Mouse (Mus musculus): ENCODE results near the gene Fam155a.

Gene Fam155a

DNA sequence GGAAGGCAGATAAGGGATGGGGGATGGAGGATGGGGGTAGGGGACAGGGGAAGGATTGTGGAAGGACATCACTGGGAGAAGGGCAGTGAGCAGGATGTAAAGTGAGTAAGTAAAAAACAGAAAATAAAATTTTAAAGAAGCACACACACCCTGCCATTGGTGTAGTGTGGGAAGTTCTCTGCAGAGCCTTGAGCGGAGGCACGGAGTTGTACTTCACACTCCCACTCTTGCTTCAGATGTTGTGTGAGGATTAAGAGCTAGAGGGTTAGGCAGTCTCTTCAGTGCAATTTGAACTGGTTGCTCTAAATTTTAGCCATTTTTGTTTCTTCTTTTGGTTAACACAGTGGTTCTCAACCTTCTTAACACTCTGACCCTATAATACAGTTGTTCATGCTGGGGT, 114.1 kb downstream of the Fam155a start:
- DNase-seq = no peak

DNA sequence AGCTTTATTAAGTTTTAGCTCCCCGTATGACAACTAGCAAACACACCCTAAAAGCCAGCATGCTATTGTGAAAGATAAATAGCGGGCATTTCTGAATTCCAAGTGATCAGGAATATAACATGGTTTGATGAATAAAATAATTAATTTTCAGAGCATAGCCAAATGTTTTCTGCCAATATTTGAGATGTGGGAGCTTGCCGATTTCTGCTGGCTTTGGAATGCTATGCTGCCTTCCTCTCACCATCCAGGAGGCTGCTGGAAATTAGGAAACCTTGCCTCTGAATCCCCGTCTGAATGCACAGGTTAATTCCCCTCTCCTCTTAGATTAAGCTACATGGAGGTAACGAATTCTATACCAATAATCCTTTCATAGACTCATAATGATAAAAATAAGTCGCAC, 116.1 kb downstream of the Fam155a start:
- DNase-seq = peak; percentile 8

DNA sequence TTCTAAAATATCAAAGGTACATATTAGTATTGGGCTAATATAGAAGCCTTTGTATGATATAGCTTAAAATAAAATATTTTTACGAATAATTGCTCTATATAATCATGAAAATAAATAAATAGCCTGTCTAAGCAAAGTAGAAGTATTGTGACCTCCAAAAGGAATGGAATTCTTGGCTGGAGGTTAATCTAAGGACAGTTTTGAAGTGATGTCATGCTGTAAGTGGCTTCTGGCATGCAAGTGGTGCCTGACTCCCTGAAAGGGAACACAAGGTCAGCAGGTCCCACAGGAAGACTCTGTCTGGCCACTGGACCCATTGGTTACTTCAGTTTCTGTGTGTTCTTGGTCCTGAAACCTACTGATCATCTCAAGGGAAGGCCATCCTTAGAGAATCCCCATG, 117.3 kb downstream of the Fam155a start:
- no peak for DNase-seq

DNA sequence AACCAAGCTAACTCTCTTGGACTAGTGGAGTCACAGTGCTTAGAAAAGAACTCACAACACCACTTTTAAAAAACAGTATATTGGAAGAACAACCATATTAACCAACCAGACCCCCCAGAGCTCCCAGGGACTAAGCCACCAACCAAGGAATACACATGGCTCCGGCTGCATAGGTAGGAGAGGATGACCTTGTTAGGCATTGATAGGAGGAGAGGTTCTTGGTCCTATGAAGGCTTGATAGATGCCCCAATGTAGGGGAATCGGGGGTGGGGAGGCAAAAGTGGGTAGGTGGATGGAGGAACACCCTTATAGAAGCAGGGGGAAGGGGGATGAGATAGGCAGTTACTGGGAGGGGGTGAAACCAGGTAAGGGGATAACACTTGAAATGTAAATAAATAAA, 132.8 kb downstream of the Fam155a start:
- DNase-seq = no peak

DNA sequence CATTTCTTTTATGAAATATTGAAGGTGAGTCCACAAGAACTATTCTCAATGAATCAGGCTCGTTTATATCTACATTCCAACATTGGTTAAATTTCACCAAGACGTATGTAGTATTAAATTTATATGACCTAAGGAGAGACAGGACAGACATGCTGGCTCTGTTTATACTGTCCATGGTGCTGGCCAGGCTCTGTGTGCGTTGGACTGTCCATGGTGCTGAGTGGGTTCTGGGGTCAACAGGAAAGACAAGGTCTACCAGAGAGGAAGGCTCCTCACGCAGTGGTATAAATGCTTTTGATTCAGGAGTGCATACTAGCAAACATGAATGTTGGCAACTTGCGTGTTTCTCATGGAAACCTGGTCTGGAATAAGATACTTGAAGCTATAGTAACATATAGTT, 135.7 kb downstream of the Fam155a start:
- DNase-seq = no peak

DNA sequence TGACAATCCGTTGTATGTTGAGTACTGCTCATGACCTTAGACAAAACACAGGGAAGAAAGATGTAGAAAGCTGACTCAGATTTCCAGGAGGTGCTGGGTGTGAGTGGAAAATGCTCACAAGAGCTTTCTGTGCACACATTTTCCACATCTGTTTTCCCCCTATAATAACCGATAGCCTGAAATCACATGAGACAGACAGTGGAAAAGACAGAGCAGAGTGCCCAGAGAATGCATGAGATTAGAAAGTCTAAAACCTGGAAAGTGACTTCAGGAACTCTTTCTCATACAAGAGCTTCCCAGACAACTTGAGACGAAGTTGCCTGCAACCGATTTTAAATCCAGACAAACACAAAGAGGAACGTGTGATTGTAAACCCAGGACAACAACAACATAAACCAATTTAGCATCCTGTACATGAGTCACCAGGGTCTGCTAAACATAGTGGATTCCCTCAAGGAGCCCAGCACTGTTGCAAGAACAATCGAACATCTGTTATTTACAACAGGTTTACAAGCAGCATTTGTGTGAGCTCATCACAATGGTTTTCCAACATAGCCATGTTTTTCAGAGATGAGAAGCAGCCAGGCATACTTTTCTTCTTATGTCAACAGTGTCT, 163.8 kb downstream of the Fam155a start:
- DNase-seq = no peak

DNA sequence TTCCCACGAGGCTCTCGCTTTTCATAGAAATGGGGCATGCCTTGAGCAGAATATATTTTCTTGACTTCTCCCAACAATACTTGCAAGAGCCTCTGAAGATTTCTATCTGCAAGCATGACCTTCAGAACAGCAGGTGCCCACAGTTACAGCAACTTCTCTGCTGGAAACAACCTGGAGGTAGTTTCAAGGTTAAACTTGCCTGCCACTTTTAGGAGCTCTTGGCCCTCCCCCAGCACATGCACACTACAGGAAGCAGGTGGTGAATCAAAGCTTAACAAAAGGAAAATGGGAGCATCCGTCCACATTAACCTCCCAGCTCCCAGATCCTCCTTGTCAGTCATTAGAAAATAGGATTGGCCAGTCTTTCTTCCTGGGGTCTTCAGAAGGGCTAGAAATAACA, 175.0 kb downstream of the Fam155a start:
- DNase-seq = no peak

DNA sequence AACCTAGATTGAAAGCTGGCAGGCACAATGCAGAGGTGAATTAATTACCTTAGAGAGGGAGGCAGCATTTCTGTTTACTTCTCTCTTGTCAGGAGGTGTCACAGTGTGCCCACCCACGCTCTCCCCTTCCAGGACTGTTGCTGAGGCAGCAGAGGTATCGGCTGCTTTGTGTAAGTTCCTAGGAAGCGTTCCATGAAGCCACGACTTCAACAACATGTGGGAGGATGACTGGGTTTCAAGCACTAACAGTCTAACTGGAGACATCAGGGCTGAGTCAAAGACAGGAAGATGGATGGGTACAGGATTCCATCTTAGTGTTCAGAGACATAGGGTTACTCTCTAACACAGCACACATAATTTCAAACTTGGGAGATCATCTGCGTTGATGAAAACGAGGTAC, 189.1 kb downstream of the Fam155a start:
- DNase-seq = no peak

DNA sequence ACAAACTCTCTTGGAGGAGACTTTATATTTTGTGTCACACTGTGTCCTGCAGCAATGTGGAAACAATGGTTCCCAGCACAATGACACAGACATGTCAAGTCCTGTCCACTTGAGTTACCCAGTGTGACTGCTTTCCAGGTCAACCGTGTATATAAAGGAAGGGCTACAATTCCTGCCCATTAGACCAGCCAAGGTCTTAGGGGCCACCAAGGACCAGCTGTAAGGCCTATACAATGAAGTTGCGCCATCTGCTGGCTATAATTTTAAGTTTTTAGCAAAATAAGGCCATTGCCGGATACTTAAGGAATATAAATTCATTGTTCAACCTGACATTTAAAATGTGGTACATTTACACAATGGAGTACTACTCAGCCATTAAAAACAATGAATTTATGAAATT, 190.8 kb downstream of the Fam155a start:
- no peak for DNase-seq

DNA sequence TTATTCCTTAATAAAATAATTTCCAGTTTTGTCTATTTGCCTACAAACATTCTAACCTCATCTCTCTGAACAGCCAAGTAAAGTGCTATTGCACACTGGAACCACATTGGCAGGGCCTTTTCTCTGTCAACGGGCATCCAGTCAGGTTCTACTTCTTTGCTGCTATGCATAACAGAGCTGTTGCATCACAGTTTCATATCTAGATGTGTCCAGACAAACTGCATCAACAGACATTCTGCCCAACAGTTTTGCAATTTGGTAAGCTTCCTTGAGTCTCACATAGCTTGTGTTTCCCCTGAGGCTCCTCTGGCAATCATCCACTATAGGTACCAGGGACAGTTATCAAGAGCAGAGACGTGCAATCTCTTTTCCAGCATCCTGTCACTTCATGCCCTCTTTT, 199.0 kb downstream of the Fam155a start:
- no peak for DNase-seq

DNA sequence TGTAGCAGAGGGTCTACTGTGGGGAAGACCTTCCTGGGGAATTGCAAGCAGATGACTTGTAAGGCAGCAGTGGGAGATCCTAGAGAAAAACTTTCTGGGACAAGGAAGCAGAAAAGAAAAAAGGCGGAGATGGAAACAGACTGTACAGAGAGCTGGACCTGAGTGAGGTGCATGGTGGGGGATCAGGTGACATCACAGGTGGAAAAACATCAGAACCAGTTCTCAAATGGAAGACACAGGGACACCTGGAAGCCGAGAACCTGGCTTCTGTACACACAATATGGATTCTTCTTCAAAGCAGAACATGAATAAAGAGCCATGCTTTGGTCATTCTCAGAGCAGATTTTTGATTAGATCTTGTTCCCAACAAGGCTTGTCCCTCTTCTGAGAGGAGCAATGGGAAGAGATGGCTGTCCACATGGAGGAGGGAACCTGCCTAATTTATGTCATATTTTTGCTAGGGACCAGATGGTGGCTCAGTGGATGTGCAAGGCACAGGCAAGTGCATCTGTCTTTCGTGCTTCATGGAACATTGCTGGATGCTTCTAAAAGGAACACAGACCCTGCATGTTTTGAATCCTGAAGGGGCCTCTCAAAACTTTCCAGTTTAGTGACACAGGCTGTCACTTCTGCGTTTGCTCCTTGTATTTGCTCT, 201.3 kb downstream of the Fam155a start:
- DNase-seq = no peak

DNA sequence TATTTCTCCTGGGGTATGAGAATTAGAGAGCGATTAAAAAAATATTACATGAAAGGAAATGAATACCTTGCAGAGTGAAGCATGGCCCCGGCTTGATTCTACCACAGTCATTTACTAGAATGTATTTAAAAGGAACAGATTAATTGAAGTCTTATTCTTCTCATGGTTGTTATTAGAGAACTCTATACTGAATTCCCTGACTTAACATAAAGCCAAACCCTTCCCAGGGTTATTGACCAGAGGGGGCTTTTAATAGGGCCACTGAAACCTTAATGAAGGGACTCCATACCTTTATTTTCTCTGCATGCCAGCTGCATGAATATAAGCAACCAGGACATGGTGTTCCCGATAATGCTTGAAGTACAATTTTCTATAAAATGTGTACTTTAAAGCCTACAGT, 221.8 kb downstream of the Fam155a start:
- DNase-seq = no peak

DNA sequence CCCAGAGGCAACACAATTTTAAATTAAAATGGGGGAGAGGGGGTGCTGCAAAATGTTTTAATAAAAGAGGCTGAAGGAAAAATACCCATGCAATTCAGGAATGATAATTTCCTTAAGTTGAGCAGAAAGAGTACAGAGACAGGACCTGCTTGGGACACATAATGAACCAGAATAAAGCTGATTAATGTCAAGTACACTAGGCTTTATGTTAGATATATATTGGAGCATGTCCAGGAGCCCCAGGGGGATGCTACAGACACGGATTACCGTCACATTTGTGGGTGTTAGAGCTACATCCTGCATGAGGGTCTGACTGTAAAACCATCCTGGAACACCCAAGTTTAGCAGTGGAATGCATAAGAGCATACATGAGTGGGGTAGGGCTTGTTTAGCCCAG, 223.4 kb downstream of the Fam155a start:
- DNase-seq = no peak

DNA sequence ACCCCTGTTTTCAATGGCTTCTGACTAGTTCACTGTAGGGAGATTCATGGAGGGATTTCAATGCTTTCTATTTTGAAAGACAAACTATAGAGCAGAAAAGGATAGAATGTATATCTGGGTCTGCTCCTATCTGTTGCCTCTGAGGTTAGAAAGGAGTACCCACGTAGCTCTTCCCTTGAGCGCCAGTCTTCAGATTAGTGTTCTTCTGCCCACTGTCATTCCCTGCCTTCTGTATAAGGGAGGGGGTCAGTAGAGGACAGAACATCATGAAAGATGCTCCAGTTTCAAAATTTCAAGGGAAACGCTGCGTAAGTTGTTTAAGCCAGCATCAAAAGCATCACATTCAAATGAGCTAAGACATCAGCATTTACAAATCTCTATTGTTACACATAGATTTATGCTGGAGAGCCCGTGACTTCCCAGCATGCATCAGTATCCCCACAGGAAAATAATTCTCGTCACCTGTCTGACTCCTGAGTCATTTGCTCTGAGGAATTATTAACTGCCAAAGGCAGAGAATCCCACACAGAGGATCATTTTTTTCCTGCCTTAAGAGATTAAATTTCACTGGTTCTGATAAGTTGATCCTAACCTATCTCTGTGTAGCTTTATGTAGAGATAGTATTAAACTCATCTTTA, 223.9 kb downstream of the Fam155a start:
- DNase-seq = no peak

DNA sequence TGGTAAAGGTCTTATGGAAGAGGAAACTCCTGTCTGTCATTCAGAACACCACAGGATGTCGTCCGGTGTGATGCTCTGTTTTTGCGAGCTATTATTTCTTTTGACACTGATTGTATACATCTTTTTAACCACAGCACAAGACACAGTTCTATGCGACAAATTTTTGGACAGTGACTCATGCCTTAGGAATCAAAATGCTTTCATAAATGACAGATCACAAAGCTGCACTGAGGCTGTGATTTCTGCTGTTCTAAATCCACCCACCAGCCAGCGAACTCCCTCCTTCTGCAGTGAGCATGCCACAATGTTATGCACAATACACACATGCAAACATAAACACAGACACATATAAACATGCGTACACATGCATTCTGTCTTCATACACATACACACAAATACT, 224.5 kb downstream of the Fam155a start:
- no peak for DNase-seq

DNA sequence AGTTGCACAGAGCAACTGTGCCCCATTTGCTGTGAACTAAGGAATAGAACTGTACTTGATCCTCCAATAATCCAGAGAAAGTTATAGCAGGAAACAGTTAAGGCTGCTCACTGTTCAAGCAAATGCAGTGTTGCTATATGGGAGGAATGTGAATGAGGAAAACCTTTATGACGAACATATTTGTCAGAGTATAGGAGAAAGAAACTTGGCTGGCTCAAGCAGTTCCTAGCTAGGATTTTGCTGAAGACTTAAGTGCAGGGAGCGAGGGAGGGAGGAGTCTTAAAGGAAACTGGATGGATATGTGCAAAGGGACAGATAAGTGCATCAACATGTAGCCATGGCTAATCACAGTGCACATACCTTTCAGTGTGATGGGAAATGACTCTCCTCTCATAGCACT, 225.3 kb downstream of the Fam155a start:
- DNase-seq = no peak

DNA sequence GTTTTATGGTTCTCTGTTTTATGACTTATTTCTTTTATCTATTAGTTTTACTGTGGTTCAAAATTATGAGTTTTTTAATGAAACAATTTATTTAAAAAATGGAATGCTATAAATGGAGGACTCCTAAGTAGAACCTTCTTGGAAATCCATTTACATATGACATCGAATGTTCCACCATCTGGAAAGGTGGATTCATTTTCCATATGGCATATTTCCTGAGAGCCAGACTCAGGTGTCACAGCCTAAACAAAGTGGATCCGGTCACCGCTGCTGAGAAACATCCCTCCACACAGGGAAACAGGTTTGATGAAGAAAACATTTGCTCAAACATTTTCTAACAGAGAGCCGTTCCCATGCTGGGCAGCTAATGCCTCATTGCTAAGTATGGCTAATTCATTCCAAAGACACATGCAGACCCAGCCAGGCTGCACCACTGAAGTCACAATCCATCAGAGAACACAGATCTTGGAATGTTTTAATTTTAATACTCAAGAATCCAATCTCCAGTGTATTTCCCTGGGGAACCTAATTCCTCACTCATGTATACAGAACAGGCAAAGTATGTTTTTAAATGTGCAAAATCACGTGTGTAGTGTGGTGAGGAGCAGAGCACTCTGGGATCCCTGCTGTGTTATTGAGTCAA, 235.1 kb downstream of the Fam155a start:
- no peak for DNase-seq

DNA sequence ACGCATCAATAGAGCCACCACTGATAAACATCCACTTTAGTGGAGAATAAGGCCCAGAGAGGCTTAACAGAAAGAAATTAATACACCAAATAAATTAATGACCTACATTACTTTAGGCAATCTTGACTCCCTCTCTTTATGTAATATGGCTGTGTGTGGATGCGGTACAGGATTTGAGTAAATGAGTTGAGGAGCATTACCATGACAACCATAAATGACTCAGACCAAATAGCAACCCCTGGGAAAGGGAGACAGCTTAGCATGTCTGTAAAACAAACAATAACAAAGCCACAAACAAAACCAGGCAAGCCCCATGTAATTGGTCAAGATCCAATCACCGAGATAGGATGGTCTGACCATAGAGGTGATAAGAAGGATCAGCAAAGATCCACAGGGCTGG, 244.4 kb downstream of the Fam155a start:
- DNase-seq = no peak

DNA sequence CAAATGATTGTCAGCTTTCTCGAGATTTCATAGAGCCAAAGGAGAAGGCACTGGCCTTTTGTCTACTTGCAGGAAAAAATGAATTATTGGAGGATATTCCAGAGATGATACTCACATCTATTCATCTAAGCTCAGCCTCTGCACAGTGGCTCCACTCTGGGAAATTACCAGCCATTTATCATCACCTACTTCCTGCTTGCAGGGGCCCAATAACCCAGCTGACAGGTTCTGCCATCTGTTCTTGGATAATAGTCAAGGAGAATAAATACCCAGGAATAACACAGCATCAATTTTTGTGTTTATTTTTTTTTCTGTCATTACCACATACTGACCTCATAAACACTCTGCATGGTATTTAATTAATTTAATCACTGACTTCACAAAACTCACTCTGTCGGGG, 249.4 kb downstream of the Fam155a start:
- no peak for DNase-seq

DNA sequence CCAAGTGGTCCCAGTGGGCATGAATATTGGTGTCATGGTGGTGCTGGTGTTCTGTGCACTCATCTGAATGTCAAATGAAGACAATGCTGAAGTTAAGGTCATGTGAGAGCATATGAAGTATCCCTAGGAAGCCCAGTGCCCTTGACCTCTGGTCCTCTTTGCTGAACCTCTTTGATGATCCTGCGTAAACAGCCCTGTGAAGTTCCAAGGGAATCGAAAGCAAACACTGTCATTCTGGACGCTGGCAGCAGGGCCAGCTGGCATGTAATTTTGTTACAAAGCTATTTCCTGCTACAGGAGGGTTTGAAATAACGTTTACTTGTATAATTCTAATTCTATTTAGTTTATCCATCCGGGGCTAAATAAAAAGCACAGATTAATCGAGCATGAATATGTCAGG, 270.2 kb downstream of the Fam155a start:
- no peak for DNase-seq

DNA sequence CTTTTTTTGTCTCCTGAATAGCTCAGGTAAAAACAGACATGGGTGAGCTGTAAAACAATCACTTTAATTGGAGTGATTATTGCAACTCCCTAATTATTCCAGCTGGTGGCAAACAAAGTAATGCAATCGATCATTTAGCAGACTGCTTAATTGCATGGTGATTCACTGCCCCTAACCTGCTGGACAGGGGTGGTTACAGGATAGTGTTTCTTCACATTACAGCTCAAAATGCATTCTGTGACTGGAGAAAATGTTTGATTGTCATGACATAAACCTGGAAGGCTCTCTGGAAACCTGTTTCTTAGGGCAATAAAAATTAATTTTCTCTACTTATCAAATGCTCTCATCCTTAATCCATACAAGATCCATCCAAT, 276.7 kb downstream of the Fam155a start:
- no peak for DNase-seq

DNA sequence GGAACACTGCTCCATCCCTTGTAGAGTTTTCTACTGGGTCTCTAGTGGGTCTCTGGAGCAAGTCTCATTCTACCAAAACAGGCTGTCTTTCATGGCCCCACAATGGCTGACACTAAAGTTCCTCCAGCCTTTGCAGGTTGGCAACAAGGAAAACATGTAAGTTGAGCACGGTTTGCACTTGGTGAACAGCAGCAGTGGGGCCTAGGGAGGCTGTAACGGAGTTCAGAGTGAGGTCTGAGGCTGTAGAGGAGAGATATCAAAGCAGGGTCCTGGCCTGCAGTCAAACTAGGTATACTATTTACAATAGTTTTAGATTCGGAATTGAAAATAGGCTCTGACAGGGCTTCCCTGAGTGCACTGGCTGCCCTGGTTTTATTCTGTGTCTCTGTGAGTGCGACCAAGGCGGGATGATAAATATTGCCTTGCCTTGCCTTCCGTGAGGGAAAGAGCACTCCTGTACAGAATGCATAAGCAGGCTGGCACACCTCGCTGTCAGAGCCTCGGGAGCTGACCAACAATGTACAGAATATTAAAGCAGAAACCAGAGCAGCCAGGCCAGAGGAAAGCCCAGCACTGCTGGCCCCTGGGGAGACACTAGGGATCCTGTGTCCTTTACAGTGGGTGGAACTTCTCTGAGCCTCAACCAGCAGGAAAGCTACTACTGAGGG, 277.3 kb downstream of the Fam155a start:
- DNase-seq = no peak

DNA sequence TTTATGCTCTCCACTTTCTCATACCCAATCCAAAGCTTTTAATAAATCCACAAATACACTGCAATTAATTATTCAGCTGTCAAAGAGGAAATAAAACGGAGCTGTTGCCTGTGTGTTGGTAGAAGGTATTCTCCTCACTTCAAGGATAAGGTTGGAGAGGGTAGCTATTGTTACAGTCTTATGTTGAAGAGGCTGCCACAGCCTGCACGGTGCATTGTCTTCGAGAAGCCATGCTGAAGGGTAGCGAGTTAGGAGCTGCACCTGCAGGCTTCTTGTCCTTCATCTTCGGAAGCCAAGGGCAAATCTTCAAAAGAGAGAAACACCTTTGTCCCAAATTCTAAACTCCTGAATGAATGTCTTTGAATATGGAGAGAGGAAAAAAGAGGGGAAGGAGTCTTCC, 288.4 kb downstream of the Fam155a start:
- no peak for DNase-seq

DNA sequence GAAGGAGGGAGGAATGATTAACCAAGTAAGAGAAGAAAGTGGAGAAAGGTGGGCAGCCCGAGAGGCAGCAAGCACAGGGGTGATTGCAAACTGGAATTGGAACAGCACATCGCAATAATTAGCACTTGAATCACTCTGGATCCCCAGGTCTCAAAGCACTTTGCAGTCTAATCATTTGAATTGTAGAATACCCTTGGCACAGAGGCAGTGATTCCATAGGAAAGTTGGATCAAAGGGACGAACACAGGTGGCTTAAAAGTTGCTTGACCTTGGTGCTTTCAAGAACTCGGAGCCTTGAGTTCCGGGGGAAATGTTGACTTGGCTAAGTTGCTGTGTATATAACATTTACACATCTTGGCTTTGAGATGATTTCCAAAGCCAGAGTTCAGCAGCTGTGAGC, 299.7 kb downstream of the Fam155a start:
- no peak for DNase-seq
